Mouse (Mus musculus) forebrain, embryonic 12.5 days (tissue): ENCODE results near the gene Gm35315. TPM values are rescaled to one million over a fixed set of nuclear protein-coding genes. Genes with fewer than 3 reads are reported as not detected.
"Not testable (repeated sequence)": the region's sequence is repeated elsewhere in the genome, so short reads cannot be mapped to it uniquely, and the experiment has no call there.

Source experiments
- ATAC-seq: fragments of 200-750 bp; cut with Nextera tagmentation; 2 replicates; pipeline ENCODE4 v1.8.0; 2017; ENCODE audit warnings: moderate TSS enrichment; ENCODE audit not compliant: low FRiP score
- H3K27ac ChIP-seq: fragments of 300-500 bp; sonication (generic); 2 replicates; pipeline ENCODE4 v1.5.1; 2016; ENCODE audit warnings: mild to moderate bottlenecking
- H3K27me3 ChIP-seq: fragments of 300-500 bp; sonication (generic); 2 replicates; pipeline ENCODE4 v1.6.1; 2016; ENCODE audit warnings: mild to moderate bottlenecking
- H3K36me3 ChIP-seq: fragments of 300-500 bp; sonication (generic); replicated peaks from 2 replicates; pipeline ENCODE4 v1.6.1; 2016; ENCODE audit warnings: mild to moderate bottlenecking
- H3K4me1 ChIP-seq: fragments of 300-500 bp; sonication (generic); 2 replicates; pipeline ENCODE4 v1.6.1; 2016
- H3K4me2 ChIP-seq: fragments of 300-500 bp; sonication (generic); 2 replicates; pipeline ENCODE4 v1.6.1; 2016; ENCODE audit warnings: mild to moderate bottlenecking, moderate library complexity
- H3K4me3 ChIP-seq: fragments of 300-500 bp; sonication (generic); replicated peaks from 2 replicates; pipeline ENCODE4 v1.5.1; 2016; ENCODE audit warnings: mild to moderate bottlenecking
- H3K9ac ChIP-seq: fragments of 300-500 bp; sonication (generic); 2 replicates; pipeline ENCODE4 v1.6.1; 2016; ENCODE audit warnings: mild to moderate bottlenecking
- H3K9me3 ChIP-seq: fragments of 300-500 bp; sonication (generic); 2 replicates; pipeline ENCODE4 v1.6.1; 2016
- WGBS: fragments of 180-500 bp; shearing (Covaris S2); methylation state at CpG from one replicate; pipeline ENCODE4 v1.1.7; 2016; 5-methylcytosine and 5-hydroxymethylcytosine counted together
- polyA plus RNA-seq: library from polyadenylated mRNA; unstranded; fragments of >200 nt; fragmentation: Nextera tagmentation; extraction: Ambion mirVana; gene quantifications from 2 replicates; pipeline ENCODE4 v1.2.1, GENCODE M21; 2016

Gm35315 gene
- polyA plus RNA-seq, 1 experiment from 2014 or later = 2.1 TPM

- no peak for ATAC-seq
- Histone ChIP-seq H3K4me2 (peak within 1 kb of the TSS; percentile 64), H3K4me1 (peaks cover 34% of the 10 kb centered on the region), H3K9ac (peak within 1 kb of the TSS; percentile 1; the same call in 1 of the 2 replicates), H3K4me3 (peak within 1 kb of the TSS; percentile 33; the same call in 1 of the 2 replicates), H3K27me3 (peaks cover 27% of the 10 kb centered on the region), H3K27ac (no peak within 1 kb of the TSS), H3K36me3 (peaks cover 27% of the 10 kb centered on the region), H3K9me3 (no peaks in the 10 kb centered on the region)
- WGBS = 4% methylated on average over 25 of the region's 25 CpGs
Measured at GRCm38 (mm10) chr5:110099656-110100580, 5.7 kb upstream of the Gm35315 start, which contains the start of gene Plcxd1. Gene Plcxd1, plus strand, starts transcription at chr5:110099969.

- Histone ChIP-seq H3K27me3 (peaks cover 27% of the 10 kb centered on the region), H3K27ac (no peak overlapping the region), H3K4me3 (no peak overlapping the region), H3K4me1 (peaks cover 39% of the 10 kb centered on the region), H3K9ac (no peak overlapping the region), H3K36me3 (peaks cover 19% of the 10 kb centered on the region), H3K4me2 (no peak overlapping the region), H3K9me3 (no peaks in the 10 kb centered on the region)
- 39% methylated on average over 1 of the region's 1 CpGs for WGBS
- no peak for ATAC-seq
Measured at GRCm38 (mm10) chr5:110098991-110099477, 4.8 kb upstream of the Gm35315 start.

DNA sequence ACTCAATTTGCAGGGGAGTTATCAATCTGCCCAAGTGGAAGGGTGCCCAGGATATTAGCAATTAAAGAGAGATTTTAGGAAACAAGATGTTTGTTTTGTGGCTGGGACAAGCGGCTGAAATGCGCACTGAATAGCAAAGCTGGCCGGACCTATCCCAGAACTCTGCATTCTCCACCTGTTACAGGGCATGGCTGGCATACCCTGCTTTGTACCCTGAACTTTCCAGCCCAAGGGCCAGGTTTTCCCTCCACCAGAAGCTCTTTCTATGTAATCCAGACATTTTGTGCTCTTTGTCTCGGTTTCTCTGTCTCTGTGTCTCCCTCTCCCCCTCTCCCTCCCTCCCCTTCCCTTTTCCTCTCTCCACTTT, 610 bp upstream of the Gm35315 start:
- peaks cover 1% of the 10 kb centered on the region; the same call in 1 of the 2 replicates for H3K27me3 ChIP-seq
- peak; percentile 20; the same call in 1 of the 2 replicates for ATAC-seq
- no peaks in the 10 kb centered on the region for H3K36me3 ChIP-seq
- peak overlapping the region; percentile 68 for H3K4me2 ChIP-seq
- 18% methylated on average over 4 of the region's 4 CpGs for WGBS
- peak overlapping the region; percentile 51 for H3K4me3 ChIP-seq
- peak overlapping the region; percentile 65 for H3K9ac ChIP-seq
- H3K4me1 ChIP-seq = peaks cover 17% of the 10 kb centered on the region
- peak overlapping the region; percentile 56; the same call in 1 of the 2 replicates for H3K27ac ChIP-seq
- H3K9me3 ChIP-seq = no peaks in the 10 kb centered on the region

GRCm38 (mm10) chr5:110091546-110091945, 2.7 kb downstream of the Gm35315 start:
- Histone ChIP-seq H3K4me2 (no peak overlapping the region), H3K4me3 (no peak overlapping the region), H3K27me3 (no peaks in the 10 kb centered on the region), H3K9me3 (no peaks in the 10 kb centered on the region), H3K27ac (no peak overlapping the region), H3K36me3 (no peaks in the 10 kb centered on the region), H3K9ac (no peak overlapping the region), H3K4me1 (peaks cover 9% of the 10 kb centered on the region)
- WGBS = 78% methylated on average over 2 of the region's 2 CpGs
- no peak for ATAC-seq

DNA sequence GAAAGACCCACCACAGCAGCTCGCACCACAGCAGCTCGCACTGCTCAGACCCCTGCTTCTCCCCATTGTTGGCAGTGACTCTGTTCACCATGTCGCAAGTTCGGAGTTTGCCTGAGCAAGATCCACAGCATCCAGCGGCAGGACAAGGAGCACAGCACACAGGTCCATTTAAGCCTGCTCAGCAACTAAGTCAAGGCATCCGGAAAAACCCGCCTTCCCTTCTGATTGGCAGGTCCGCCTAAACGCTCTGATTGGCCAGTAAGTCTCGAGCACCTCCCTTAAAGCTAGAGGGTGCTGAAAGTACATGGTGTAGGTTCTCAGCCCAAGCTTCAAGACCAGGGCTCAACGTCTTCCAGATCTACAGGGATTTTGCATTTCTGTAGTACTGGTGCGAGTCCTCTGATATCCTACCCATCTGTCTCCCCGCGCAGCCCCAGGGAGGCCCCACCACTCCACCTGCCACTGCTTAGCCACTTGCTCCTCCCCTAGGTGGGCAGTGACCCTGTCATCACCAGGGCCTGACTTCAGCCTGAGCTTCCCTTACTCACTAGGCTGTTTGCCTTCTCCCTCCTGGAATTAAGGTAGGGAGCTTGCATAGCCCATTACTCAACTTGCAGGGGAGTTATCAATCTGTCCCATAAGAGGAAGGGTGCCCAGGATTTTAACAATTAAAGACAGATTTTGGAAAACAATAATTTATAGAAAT, 7.9 kb downstream of the Gm35315 start:
- no peaks in the 10 kb centered on the region for H3K27me3 ChIP-seq
- H3K4me1 ChIP-seq = no peaks in the 10 kb centered on the region
- H3K4me3 ChIP-seq = no peak overlapping the region
- peaks cover 11% of the 10 kb centered on the region; the same call in 1 of the 2 replicates for H3K9me3 ChIP-seq
- no peak for ATAC-seq
- H3K4me2 ChIP-seq = no peak overlapping the region
- no peak overlapping the region for H3K9ac ChIP-seq
- no peak overlapping the region for H3K27ac ChIP-seq
- no peaks in the 10 kb centered on the region for H3K36me3 ChIP-seq
- 41% methylated on average over 14 of the region's 14 CpGs for WGBS

DNA sequence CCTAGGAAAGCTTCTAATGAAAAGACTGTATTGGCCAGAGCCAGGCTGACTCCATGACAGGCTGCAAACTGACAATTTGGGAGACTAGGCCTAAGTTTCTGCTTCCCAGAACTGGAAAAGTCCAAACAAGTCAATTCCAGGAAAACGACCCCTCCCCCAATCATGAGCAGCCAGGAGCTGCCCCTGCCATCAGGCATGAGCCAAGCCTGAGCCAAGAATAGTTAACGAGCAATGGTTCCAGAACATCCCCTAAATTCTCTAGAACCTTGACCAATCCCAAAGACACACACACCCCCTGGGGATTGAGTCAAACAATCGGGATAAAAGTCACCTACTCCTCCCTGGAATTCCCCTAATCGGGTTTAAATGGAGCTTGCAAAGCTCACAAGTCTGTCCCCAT, 11.3 kb downstream of the Gm35315 start:
- 85% methylated on average over 4 of the region's 4 CpGs for WGBS
- H3K4me2 ChIP-seq = no peak overlapping the region
- H3K36me3 ChIP-seq = peaks cover 13% of the 10 kb centered on the region
- no peak overlapping the region for H3K4me3 ChIP-seq
- no peaks in the 10 kb centered on the region for H3K27me3 ChIP-seq
- ATAC-seq = no peak
- H3K27ac ChIP-seq = no peak overlapping the region
- H3K4me1 ChIP-seq = no peaks in the 10 kb centered on the region
- H3K9ac ChIP-seq = no peak overlapping the region
- peaks cover 35% of the 10 kb centered on the region for H3K9me3 ChIP-seq

- not testable (repeated sequence) for ATAC-seq, H3K4me2 ChIP-seq, H3K9ac ChIP-seq, H3K27ac ChIP-seq, H3K27me3 ChIP-seq, H3K36me3 ChIP-seq, H3K4me1 ChIP-seq, H3K4me3 ChIP-seq
- WGBS = 82% methylated on average over 2 of the region's 2 CpGs
- H3K9me3 ChIP-seq = peaks cover 28% of the 10 kb centered on the region
Measured at GRCm38 (mm10) chr5:110072413-110072812, 21.8 kb downstream of the Gm35315 start, which contains the start of gene Gm17655. Gene Gm17655, minus strand, starts transcription at chr5:110072513.

- Histone ChIP-seq H3K36me3 (no peaks in the 10 kb centered on the region), H3K4me2 (peak overlapping the region; percentile 56), H3K4me1 (no peaks in the 10 kb centered on the region), H3K4me3 (peak overlapping the region; percentile 52), H3K9ac (peak overlapping the region; percentile 54), H3K27ac (no peak overlapping the region), H3K27me3 (no peaks in the 10 kb centered on the region), H3K9me3 (0 out of 2 replicates have a peak, but pooled peaks cover 3% of the 10 kb centered on the region)
- ATAC-seq = peak; percentile 96
- 4% methylated on average over 19 of the region's 19 CpGs for WGBS
Measured at GRCm38 (mm10) chr5:110057637-110058408, 36.4 kb downstream of the Gm35315 start.

Other genes starting within 250 kb of the Gm35315 start
- gene Gm15446, start 171.0 kb downstream of the Gm35315 start, polyA plus RNA-seq = 0.54 and 0.86 TPM in 2 replicates
- gene Zfp932, start 97.9 kb downstream of the Gm35315 start, polyA plus RNA-seq = 22.4 and 30.5 TPM in 2 replicates
- gene Gm17655, start 21.9 kb downstream of the Gm35315 start, polyA plus RNA-seq = 5.9 and 8.4 TPM in 2 replicates
- 1.1 and 1.2 TPM in 2 replicates for gene Plcxd1, start 5.5 kb upstream of the Gm35315 start, polyA plus RNA-seq
- 39.3 and 44.4 TPM in 2 replicates for gene Gtpbp6, start 13.8 kb upstream of the Gm35315 start, polyA plus RNA-seq
- 12.4 and 13.0 TPM in 2 replicates for gene Zfp605, start 15.7 kb upstream of the Gm35315 start, polyA plus RNA-seq
- 79.2 and 81.8 TPM in 2 replicates for gene Chfr, start 41.4 kb upstream of the Gm35315 start, polyA plus RNA-seq
- gene Golga3, start 82.3 kb upstream of the Gm35315 start, polyA plus RNA-seq = 23.0 and 24.6 TPM in 2 replicates
- 37.3 and 39.0 TPM in 2 replicates for gene Ankle2, start 136.6 kb upstream of the Gm35315 start, polyA plus RNA-seq
- gene Pgam5, start 175.5 kb upstream of the Gm35315 start, polyA plus RNA-seq = 87.3 and 88.7 TPM in 2 replicates
- 10.4 and 11.7 TPM in 2 replicates for gene Pxmp2, start 191.8 kb upstream of the Gm35315 start, polyA plus RNA-seq
- 45.4 and 46.1 TPM in 2 replicates for gene Pole, start 191.9 kb upstream of the Gm35315 start, polyA plus RNA-seq
- 1.8 and 1.9 TPM in 2 replicates for gene P2rx2, start 248.8 kb upstream of the Gm35315 start, polyA plus RNA-seq